Mouse (Mus musculus): ENCODE measurements around the gene Zfp141. TPM values are rescaled to one million over a fixed set of nuclear protein-coding genes. Genes with fewer than 3 reads are reported as not detected.
"Not testable (repeated sequence)": the region's sequence is repeated elsewhere in the genome, so short reads cannot be mapped to it uniquely, and the experiment has no call there.

The Zfp141 gene
- polyA plus RNA-seq (2014; fragmentation: Nextera tagmentation; extraction: Ambion mirVana), result 12.4 and 13.2 TPM in 2 replicates

DNA sequence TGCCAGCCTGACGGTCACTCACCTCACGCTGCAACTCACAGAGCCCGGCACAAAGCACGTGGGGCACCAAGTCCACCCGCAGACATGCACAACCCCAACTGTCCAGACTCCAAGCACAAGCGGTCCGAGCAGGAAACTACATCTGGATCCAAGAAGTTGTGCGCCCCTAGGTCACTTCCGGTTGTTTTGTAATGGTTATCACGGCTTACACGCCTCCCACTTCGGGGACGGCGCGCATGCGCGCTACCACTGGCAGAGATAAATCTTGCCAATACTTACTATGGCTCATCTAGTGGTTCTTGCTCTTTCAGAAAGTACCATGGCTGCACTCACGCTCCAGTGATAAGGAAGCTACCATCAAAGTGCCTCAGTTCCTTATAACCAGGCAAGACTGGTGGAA is at the start of gene Zfp141:
Gene Zfp141, minus strand, starts transcription at position 153 of the 400 bp plus-strand sequence.
- H3K27ac ChIP-seq (ENCODE audit: low read depth, low read length); H3K36me3 ChIP-seq (ENCODE audit: control insufficient read depth, insufficient read depth, low read length); H3K27me3 ChIP-seq (ENCODE audit: control insufficient read depth, insufficient read depth, low read length); H3K4me1 ChIP-seq (ENCODE audit: control insufficient read depth, insufficient read depth, low read length); H3K9me3 ChIP-seq (ENCODE audit: control insufficient read depth, low read length): not testable (repeated sequence)
- Histone ChIP-seq H3K4me3 (ENCODE audit: low read depth, low read length) (peak within 1 kb of the TSS; percentile 52), H3K9ac (ENCODE audit: low read length) (peak within 1 kb of the TSS; percentile 61), H3K4me2 (ENCODE audit: low read depth) (peak within 1 kb of the TSS; percentile 38)
- peak; percentile 86 for DNase-seq (ENCODE audit: low spot score)
- peak; percentile 91 for ATAC-seq (ENCODE audit: insufficient read depth, low FRiP score, low TSS enrichment)
- 2% methylated on average over 18 of the region's 18 CpGs for WGBS

DNA sequence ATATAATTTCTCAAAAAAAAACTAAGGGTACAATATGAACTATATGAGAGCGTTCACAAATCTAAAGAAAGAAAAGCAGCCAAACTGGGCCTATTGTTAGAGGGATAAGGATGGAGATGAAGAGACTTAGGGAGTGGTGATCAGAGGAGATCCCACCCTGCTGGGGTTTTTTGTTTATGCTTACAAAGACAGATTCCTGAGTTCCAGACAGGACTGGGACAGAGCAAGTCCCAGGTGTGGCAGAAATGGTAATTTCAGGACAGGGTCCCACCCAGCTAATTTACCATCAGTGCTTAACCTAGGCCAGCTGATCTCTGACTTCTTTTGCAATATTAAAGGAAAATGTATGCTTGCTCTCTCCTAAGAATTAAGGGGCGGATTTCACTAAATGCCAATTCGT is 46.2 kb upstream of the Zfp141 start:
- Histone ChIP-seq H3K4me1 (ENCODE audit: control insufficient read depth, insufficient read depth, low read length) (no peaks in the 10 kb centered on the region), H3K27ac (ENCODE audit: low read depth, low read length) (no peak overlapping the region), H3K4me2 (ENCODE audit: low read depth) (no peak overlapping the region), H3K9ac (ENCODE audit: low read length) (no peak overlapping the region), H3K36me3 (ENCODE audit: control insufficient read depth, insufficient read depth, low read length) (no peaks in the 10 kb centered on the region), H3K27me3 (ENCODE audit: control insufficient read depth, insufficient read depth, low read length) (no peaks in the 10 kb centered on the region), H3K4me3 (ENCODE audit: low read depth, low read length) (no peak overlapping the region), H3K9me3 (ENCODE audit: control insufficient read depth, low read length) (peaks cover 2% of the 10 kb centered on the region; the same call in 1 of the 2 replicates)
- 80% methylated on average over 3 of the region's 3 CpGs for WGBS
- DNase-seq (ENCODE audit: low spot score), result no peak
- no peak for ATAC-seq (ENCODE audit: insufficient read depth, low FRiP score, low TSS enrichment)

DNA sequence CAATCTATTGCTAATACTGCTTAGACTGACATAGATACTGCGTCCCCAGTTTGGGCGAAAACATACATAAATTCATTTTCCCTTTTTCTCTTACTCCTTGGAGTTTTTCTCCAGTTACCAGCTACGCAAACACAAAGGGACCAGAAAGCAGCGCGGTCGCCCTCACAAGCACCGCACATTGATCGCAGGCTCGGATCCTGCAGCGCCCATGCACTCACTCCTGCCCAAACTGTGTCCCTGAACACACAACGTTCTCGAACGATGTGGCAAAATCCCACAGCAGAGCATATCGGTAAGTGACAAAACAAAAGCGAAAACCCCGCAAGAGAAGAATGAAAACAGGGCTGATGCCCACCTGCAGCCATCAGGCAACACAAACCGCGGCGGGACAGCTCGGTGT is 354 bp downstream of the Zfp141 start:
- no peaks in the 10 kb centered on the region; the same call in 1 of the 2 replicates for H3K4me1 ChIP-seq (ENCODE audit: control insufficient read depth, insufficient read depth, low read length)
- no peaks in the 10 kb centered on the region for H3K27me3 ChIP-seq (ENCODE audit: control insufficient read depth, insufficient read depth, low read length)
- H3K4me2 ChIP-seq (ENCODE audit: low read depth), result peak overlapping the region; percentile 38
- DNase-seq (ENCODE audit: low spot score) (no peak), ATAC-seq (ENCODE audit: insufficient read depth, low FRiP score, low TSS enrichment) (peak; percentile 64)
- H3K9me3 ChIP-seq (ENCODE audit: control insufficient read depth, low read length), result no peaks in the 10 kb centered on the region
- H3K4me3 ChIP-seq (ENCODE audit: low read depth, low read length), result peak overlapping the region; percentile 52
- peak overlapping the region; percentile 61 for H3K9ac ChIP-seq (ENCODE audit: low read length)
- H3K36me3 ChIP-seq (ENCODE audit: control insufficient read depth, insufficient read depth, low read length), result peaks cover 2% of the 10 kb centered on the region; the same call in 1 of the 2 replicates
- 1% methylated on average over 20 of the region's 20 CpGs for WGBS
- no peak overlapping the region for H3K27ac ChIP-seq (ENCODE audit: low read depth, low read length)

DNA sequence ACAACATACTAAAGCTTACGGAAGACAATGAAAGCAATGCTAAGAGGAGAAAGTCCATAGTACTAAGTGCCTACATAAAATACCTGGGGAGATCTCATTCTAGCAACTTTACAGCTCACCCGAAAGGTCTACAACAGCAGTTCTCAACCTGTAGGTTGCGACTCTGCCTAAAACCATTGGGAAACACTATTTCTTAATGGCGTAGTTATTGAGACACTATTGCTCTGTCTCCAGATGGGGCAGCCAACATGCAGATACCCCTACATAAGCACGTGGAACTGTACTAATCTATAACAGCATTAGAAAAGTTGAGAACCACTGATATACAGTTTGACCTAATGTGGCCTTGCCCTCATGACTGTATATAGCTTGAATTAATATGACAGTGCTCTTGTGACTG is 7.3 kb downstream of the Zfp141 start:
- DNase-seq (ENCODE audit: low spot score) (no peak), ATAC-seq (ENCODE audit: insufficient read depth, low FRiP score, low TSS enrichment) (no peak)
- no peak overlapping the region for H3K9ac ChIP-seq (ENCODE audit: low read length)
- H3K4me2 ChIP-seq (ENCODE audit: low read depth), result no peak overlapping the region
- H3K9me3 ChIP-seq (ENCODE audit: control insufficient read depth, low read length), result peaks cover 3% of the 10 kb centered on the region; the same call in 1 of the 2 replicates
- H3K27me3 ChIP-seq (ENCODE audit: control insufficient read depth, insufficient read depth, low read length), result no peaks in the 10 kb centered on the region
- H3K4me1 ChIP-seq (ENCODE audit: control insufficient read depth, insufficient read depth, low read length), result no peaks in the 10 kb centered on the region
- no peak overlapping the region for H3K27ac ChIP-seq (ENCODE audit: low read depth, low read length)
- no peak overlapping the region for H3K4me3 ChIP-seq (ENCODE audit: low read depth, low read length)
- 96% methylated on average over 5 of the region's 5 CpGs for WGBS
- H3K36me3 ChIP-seq (ENCODE audit: control insufficient read depth, insufficient read depth, low read length), result peaks cover 2% of the 10 kb centered on the region

DNA sequence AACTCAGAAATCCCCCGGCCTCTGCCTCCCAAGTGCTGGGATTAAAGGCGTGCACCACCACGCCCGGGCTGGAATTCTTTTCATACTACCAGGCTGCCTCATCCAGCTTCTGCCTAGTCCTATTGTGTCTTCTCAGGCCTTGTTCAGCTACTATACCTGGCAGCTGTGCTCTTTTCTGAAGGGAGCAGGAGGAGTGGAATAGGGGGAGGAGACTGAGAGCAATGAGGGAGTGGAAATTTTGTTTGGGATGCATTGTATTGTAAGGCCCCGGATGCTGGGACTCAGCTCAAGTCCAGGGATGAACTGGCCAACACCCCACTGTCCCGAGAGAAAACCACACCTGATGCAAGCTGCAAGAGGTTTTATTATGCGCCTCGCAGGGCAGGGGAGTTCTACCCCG is 8.2 kb downstream of the Zfp141 start:
- Histone ChIP-seq H3K9me3 (ENCODE audit: control insufficient read depth, low read length) (peaks cover 3% of the 10 kb centered on the region), H3K4me1 (ENCODE audit: control insufficient read depth, insufficient read depth, low read length) (no peaks in the 10 kb centered on the region), H3K36me3 (ENCODE audit: control insufficient read depth, insufficient read depth, low read length) (peaks cover 2% of the 10 kb centered on the region), H3K4me2 (ENCODE audit: low read depth) (no peak overlapping the region), H3K4me3 (ENCODE audit: low read depth, low read length) (no peak overlapping the region), H3K9ac (ENCODE audit: low read length) (no peak overlapping the region), H3K27ac (ENCODE audit: low read depth, low read length) (no peak overlapping the region), H3K27me3 (ENCODE audit: control insufficient read depth, insufficient read depth, low read length) (no peaks in the 10 kb centered on the region)
- no peak for DNase-seq (ENCODE audit: low spot score)
- ATAC-seq (ENCODE audit: insufficient read depth, low FRiP score, low TSS enrichment), result no peak
- WGBS, result 87% methylated on average over 9 of the region's 9 CpGs

DNA sequence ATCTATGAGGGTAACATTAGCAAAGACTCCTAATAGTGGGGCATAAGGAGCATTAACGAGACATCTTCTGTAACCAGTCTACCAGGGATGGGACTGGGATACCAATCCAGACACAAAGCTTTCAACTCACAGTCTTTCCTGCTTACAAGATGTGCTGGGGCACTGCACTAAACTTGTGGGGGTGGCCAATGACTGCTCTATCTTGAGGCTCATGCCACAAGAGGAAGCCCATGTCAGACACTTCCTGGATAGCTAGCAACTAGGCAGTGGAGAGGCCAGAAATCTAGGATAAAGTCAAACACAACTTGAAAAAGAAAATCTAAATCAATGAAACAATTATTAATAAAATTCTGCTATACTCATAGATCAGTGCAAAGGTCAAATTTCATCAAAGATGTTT is 9.3 kb downstream of the Zfp141 start:
- Histone ChIP-seq H3K27me3 (ENCODE audit: control insufficient read depth, insufficient read depth, low read length) (no peaks in the 10 kb centered on the region), H3K36me3 (ENCODE audit: control insufficient read depth, insufficient read depth, low read length) (peaks cover 2% of the 10 kb centered on the region), H3K4me2 (ENCODE audit: low read depth) (no peak overlapping the region), H3K4me1 (ENCODE audit: control insufficient read depth, insufficient read depth, low read length) (no peaks in the 10 kb centered on the region), H3K9ac (ENCODE audit: low read length) (no peak overlapping the region), H3K27ac (ENCODE audit: low read depth, low read length) (no peak overlapping the region), H3K9me3 (ENCODE audit: control insufficient read depth, low read length) (peaks cover 3% of the 10 kb centered on the region), H3K4me3 (ENCODE audit: low read depth, low read length) (no peak overlapping the region)
- 95% methylated on average over 1 of the region's 1 CpGs for WGBS
- no peak for ATAC-seq (ENCODE audit: insufficient read depth, low FRiP score, low TSS enrichment)
- DNase-seq (ENCODE audit: low spot score), result no peak

DNA sequence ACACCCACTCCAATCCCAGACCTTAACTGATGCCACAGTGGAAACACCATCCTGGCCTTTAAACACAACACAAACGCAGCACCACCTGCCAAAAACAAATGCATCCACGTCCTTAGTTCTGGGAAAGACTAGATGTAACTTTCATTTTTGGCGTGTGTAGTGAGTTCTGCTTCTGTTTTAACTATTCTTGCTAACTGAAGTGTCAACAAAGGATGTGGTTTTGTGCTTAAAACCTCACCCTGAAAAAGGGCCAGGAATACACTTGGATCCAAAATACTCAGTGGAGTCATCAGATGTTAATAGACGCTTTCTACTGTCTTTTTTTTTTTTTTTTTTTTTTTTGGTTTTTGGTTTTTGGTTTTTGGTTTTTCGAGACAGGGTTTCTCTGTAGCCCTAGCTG is 14.7 kb downstream of the Zfp141 start:
- WGBS, result 95% methylated on average over 5 of the region's 5 CpGs
- Histone ChIP-seq H3K27ac (ENCODE audit: low read depth, low read length) (no peak overlapping the region), H3K4me1 (ENCODE audit: control insufficient read depth, insufficient read depth, low read length) (no peaks in the 10 kb centered on the region)

DNA sequence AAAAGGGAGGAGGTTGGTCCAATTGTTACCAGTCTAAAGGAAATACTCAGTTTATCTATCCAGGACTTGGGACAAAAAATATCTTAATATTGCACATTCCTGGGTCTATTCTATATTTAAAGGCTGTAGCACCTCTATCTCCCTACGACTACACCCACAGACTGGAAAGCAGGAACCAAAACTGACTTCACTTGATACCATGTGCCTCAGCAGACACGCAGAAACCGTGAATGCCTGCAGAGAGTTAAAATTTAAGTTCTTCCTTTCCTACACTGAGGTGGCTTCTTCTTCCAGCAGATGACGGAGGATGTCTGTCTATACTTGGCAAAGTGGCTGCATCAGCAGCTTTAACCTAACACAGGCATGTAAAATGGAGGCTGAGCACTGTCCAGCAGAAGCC is 15.2 kb downstream of the Zfp141 start:
- Histone ChIP-seq H3K9ac (ENCODE audit: low read length) (no peak overlapping the region), H3K4me3 (ENCODE audit: low read depth, low read length) (no peak overlapping the region), H3K27me3 (ENCODE audit: control insufficient read depth, insufficient read depth, low read length) (no peaks in the 10 kb centered on the region), H3K4me1 (ENCODE audit: control insufficient read depth, insufficient read depth, low read length) (no peaks in the 10 kb centered on the region), H3K27ac (ENCODE audit: low read depth, low read length) (no peak overlapping the region), H3K36me3 (ENCODE audit: control insufficient read depth, insufficient read depth, low read length) (peaks cover 4% of the 10 kb centered on the region; the same call in 1 of the 2 replicates), H3K9me3 (ENCODE audit: control insufficient read depth, low read length) (no peaks in the 10 kb centered on the region; the same call in 1 of the 2 replicates), H3K4me2 (ENCODE audit: low read depth) (no peak overlapping the region)
- WGBS, result 88% methylated on average over 4 of the region's 4 CpGs
- DNase-seq (ENCODE audit: low spot score) (no peak), ATAC-seq (ENCODE audit: insufficient read depth, low FRiP score, low TSS enrichment) (no peak)

More for the DNA sequence above, 14.7 kb downstream of the Zfp141 start:
- Histone ChIP-seq H3K36me3 (ENCODE audit: control insufficient read depth, insufficient read depth, low read length) (peaks cover 4% of the 10 kb centered on the region; the same call in 1 of the 2 replicates), H3K4me3 (ENCODE audit: low read depth, low read length) (no peak overlapping the region), H3K27me3 (ENCODE audit: control insufficient read depth, insufficient read depth, low read length) (no peaks in the 10 kb centered on the region), H3K4me2 (ENCODE audit: low read depth) (no peak overlapping the region), H3K9me3 (ENCODE audit: control insufficient read depth, low read length) (no peaks in the 10 kb centered on the region; the same call in 1 of the 2 replicates), H3K9ac (ENCODE audit: low read length) (no peak overlapping the region)
- ATAC-seq (ENCODE audit: insufficient read depth, low FRiP score, low TSS enrichment) (no peak), DNase-seq (ENCODE audit: low spot score) (no peak)

DNA sequence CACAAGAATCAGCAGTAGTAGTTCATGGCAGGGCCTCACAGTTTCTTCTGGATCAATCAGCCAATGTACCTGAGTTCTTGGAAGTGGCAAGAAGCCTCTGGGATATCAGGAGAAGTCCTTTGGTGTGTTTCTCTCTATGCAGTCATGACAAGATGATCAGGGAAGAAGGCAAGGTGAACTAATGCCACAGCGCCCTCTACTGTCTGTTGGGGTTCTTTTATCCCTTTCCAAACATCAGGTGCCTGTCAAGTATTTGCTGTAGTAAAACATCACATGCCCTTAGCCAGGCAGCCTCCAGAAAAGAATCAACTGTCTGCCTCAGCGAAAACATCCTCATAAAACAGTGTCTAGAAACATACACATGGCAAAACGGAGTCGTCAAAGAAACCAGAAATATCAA is 50.9 kb downstream of the Zfp141 start:
- no peaks in the 10 kb centered on the region for H3K36me3 ChIP-seq (ENCODE audit: control insufficient read depth, insufficient read depth, low read length)
- DNase-seq (ENCODE audit: low spot score), result no peak
- H3K4me3 ChIP-seq (ENCODE audit: low read depth, low read length), result no peak overlapping the region
- H3K9me3 ChIP-seq (ENCODE audit: control insufficient read depth, low read length), result 0 out of 2 replicates have a peak, but pooled peaks cover 2% of the 10 kb centered on the region
- 70% methylated on average over 4 of the region's 4 CpGs for WGBS
- H3K27ac ChIP-seq (ENCODE audit: low read depth, low read length), result no peak overlapping the region
- no peak for ATAC-seq (ENCODE audit: insufficient read depth, low FRiP score, low TSS enrichment)
- H3K4me2 ChIP-seq (ENCODE audit: low read depth), result no peak overlapping the region
- H3K4me1 ChIP-seq (ENCODE audit: control insufficient read depth, insufficient read depth, low read length), result no peaks in the 10 kb centered on the region
- no peak overlapping the region for H3K9ac ChIP-seq (ENCODE audit: low read length)
- H3K27me3 ChIP-seq (ENCODE audit: control insufficient read depth, insufficient read depth, low read length), result no peaks in the 10 kb centered on the region

Measured in neural tube, embryonic 11.5 days (tissue).